Mouse (Mus musculus): ENCODE data around the gene Ube2v1. TPM values are rescaled to one million over a fixed set of nuclear protein-coding genes. Genes with fewer than 3 reads are reported as not detected.

The Ube2v1 gene
- polyA plus RNA-seq, 1 experiment from 2014 or later = 209 TPM

GRCm38 (mm10) chr2:167576121-167576620, 55.7 kb downstream of the Ube2v1 start:
- Histone ChIP-seq H3K79me2 (ENCODE audit: inconsistent target) (no peaks in the 10 kb centered on the region), H3K36me3 (ENCODE audit: inconsistent target) (no peaks in the 10 kb centered on the region), H3K27ac (no peak overlapping the region), H3K4me3 (ENCODE audit: inconsistent target) (no peak overlapping the region)
- WGBS (ENCODE audit: missing documents) = 96% methylated on average over 3 of the region's 8 CpGs

DNA sequence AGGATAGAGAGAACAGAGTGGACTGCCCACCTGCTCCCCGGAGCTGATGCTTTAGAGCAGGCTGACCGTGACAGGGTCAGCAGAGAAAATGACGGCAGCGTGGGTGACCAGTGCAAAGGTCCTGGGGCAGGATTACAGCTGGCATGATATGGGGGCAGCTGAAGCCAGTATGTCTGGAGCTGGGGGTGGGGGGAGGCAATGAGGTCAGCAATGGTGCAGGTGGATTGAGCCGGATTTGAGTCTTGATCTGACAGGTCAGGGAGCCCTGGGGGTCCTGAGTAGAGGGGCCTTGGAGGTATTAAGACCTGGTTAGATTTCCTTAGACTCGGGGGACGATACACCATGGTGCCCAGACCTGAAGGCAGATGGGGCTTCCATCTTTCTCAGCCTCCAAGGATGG, 56.3 kb downstream of the Ube2v1 start:
- 94% methylated on average over 7 of the region's 7 CpGs for WGBS (ENCODE audit: missing documents)
- Histone ChIP-seq H3K4me3 (ENCODE audit: inconsistent target) (no peak overlapping the region), H3K27ac (no peak overlapping the region), H3K36me3 (ENCODE audit: inconsistent target) (no peaks in the 10 kb centered on the region), H3K79me2 (ENCODE audit: inconsistent target) (no peaks in the 10 kb centered on the region)

GRCm38 (mm10) chr2:167574814-167575213, 57.1 kb downstream of the Ube2v1 start:
- Histone ChIP-seq H3K36me3 (ENCODE audit: inconsistent target) (no peaks in the 10 kb centered on the region), H3K79me2 (ENCODE audit: inconsistent target) (no peaks in the 10 kb centered on the region)
- WGBS (ENCODE audit: missing documents) = 59% methylated on average over 9 of the region's 9 CpGs

GRCm38 (mm10) chr2:167571442-167572220, 60.3 kb downstream of the Ube2v1 start:
- Histone ChIP-seq H3K4me3 (ENCODE audit: inconsistent target) (no peak overlapping the region), H3K79me2 (ENCODE audit: inconsistent target) (no peaks in the 10 kb centered on the region), H3K36me3 (ENCODE audit: inconsistent target) (no peaks in the 10 kb centered on the region), H3K27ac (no peak overlapping the region)
- WGBS (ENCODE audit: missing documents) = 90% methylated on average over 17 of the region's 18 CpGs

More at GRCm38 (mm10) chr2:167574814-167575213, 57.1 kb downstream of the Ube2v1 start:
- H3K4me3 ChIP-seq (ENCODE audit: inconsistent target) = no peak overlapping the region
- H3K27ac ChIP-seq = no peak overlapping the region

- no peak overlapping the region for H3K4me3 ChIP-seq (ENCODE audit: inconsistent target)
- WGBS (ENCODE audit: missing documents) = 88% methylated on average over 6 of the region's 6 CpGs
- H3K79me2 ChIP-seq (ENCODE audit: inconsistent target) = no peaks in the 10 kb centered on the region
- no peak overlapping the region for H3K27ac ChIP-seq
- no peaks in the 10 kb centered on the region for H3K36me3 ChIP-seq (ENCODE audit: inconsistent target)
These were observed 61.1 kb downstream of the Ube2v1 start for GRCm38 (mm10) chr2:167570815-167571214.

DNA sequence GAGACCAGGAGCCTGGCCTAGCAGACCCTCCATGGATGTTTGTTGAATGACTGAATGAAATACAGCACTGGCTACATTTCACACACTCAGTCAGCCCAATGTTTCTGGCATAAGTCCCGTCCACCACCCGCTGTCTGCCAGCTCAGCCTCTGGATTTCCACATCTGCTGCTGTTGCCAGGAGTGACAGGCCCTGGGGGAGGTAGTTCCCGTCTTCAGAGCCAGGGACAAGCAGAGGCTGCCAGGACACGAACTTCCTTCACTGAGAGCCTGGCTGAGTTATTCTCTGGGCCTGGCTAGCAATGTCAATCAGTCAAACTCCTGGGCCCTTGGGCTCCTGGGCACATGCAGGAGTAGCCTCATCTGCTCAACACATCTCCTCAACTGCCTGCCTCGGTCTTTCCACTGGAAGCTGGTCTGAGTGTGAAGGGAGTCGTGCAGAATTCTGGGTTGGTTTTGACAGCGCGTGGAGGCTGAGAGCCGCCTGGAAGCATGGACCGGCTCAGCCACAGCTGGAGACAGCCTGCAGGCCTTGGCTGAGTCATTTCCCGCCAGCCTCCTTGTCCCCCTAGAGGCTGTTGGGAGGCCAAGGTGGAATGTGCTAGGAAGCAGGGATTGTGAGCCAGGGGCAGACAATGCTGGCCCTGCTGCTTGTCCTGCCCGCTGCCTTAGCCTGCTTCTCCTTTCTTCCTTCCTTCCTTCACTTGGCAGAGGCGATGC, 61.8 kb downstream of the Ube2v1 start:
- Histone ChIP-seq H3K79me2 (ENCODE audit: inconsistent target) (no peaks in the 10 kb centered on the region), H3K4me3 (ENCODE audit: inconsistent target) (no peak overlapping the region), H3K27ac (no peak overlapping the region), H3K36me3 (ENCODE audit: inconsistent target) (no peaks in the 10 kb centered on the region)
- 68% methylated on average over 13 of the region's 13 CpGs for WGBS (ENCODE audit: missing documents)

DNA sequence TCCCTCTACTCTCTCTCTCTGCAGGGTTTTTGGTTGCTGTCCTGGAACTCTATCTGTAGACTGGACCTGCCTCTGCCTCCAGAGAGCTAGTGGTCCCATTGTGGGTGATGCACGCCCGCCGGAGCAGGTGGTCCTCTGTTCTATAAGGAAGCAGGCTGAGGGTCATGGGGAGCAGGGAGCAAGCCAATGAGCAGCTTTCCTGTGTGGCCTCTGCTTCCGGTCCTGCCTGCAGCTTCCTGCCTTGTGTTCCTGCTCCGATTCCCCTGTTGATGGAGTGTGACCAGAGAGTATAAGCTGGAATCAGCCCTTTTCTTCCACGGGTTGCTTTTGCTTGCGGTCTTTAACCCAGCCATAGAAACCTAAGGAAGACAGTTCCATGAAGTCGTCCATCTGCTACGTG, 63.8 kb downstream of the Ube2v1 start:
- Histone ChIP-seq H3K4me3 (ENCODE audit: inconsistent target) (no peak overlapping the region), H3K79me2 (ENCODE audit: inconsistent target) (no peaks in the 10 kb centered on the region), H3K36me3 (ENCODE audit: inconsistent target) (no peaks in the 10 kb centered on the region), H3K27ac (no peak overlapping the region)
- 90% methylated on average over 9 of the region's 9 CpGs for WGBS (ENCODE audit: missing documents)

- 64% methylated on average over 16 of the region's 19 CpGs for WGBS (ENCODE audit: missing documents)
- Histone ChIP-seq H3K27ac (no peak overlapping the region), H3K79me2 (ENCODE audit: inconsistent target) (no peaks in the 10 kb centered on the region), H3K4me3 (ENCODE audit: inconsistent target) (no peak overlapping the region), H3K36me3 (ENCODE audit: inconsistent target) (no peaks in the 10 kb centered on the region)
These were observed 66.2 kb downstream of the Ube2v1 start for GRCm38 (mm10) chr2:167565682-167566081.

DNA sequence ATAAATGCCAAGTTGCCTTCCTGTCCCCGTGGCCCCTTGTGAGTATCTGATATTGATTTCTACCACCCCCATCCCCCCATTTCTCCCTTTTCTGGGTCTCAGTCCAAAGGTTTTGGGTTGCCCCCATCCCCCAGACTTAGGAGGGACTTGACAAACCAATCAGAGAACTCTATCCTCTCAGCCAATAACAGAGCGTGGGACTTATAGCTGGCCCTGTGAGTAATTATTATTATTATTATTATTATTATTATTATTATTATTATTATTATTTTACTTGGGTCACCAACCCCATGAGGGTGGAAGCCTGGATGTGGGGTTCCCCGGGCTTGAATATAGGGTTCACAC, 66.6 kb downstream of the Ube2v1 start:
- no peaks in the 10 kb centered on the region for H3K36me3 ChIP-seq (ENCODE audit: inconsistent target)
- H3K79me2 ChIP-seq (ENCODE audit: inconsistent target) = no peaks in the 10 kb centered on the region
- WGBS (ENCODE audit: missing documents) = 97% methylated on average over 3 of the region's 3 CpGs
- H3K27ac ChIP-seq = no peak overlapping the region
- no peak overlapping the region for H3K4me3 ChIP-seq (ENCODE audit: inconsistent target)

GRCm38 (mm10) chr2:167564551-167565311, 67.2 kb downstream of the Ube2v1 start:
- H3K27ac ChIP-seq = no peak overlapping the region
- no peaks in the 10 kb centered on the region for H3K79me2 ChIP-seq (ENCODE audit: inconsistent target)
- WGBS (ENCODE audit: missing documents) = 92% methylated on average over 8 of the region's 13 CpGs
- H3K36me3 ChIP-seq (ENCODE audit: inconsistent target) = no peaks in the 10 kb centered on the region
- H3K4me3 ChIP-seq (ENCODE audit: inconsistent target) = no peak overlapping the region

DNA sequence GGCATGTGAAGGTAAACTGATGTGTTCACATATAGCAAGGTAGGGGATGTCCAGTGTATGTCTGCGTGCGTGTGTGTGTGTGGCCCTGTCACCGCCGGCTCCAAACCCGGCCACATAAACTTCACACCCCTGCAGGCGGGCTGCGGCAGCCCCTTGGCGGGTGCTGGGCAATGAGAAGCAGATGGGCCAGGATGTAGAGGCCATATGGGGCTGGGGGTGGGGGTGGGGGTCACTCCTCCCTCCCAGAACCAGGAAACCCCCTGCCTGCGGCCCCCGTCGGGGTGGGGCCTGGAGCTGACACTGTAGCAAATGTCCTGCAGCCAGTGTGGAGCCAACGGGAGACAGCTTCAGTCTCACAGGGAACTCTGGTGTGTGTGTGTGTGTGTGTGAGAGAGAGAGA, 68.2 kb downstream of the Ube2v1 start:
- Histone ChIP-seq H3K27ac (no peak overlapping the region), H3K79me2 (ENCODE audit: inconsistent target) (no peaks in the 10 kb centered on the region), H3K4me3 (ENCODE audit: inconsistent target) (no peak overlapping the region), H3K36me3 (ENCODE audit: inconsistent target) (no peaks in the 10 kb centered on the region)
- WGBS (ENCODE audit: missing documents) = 80% methylated on average over 10 of the region's 12 CpGs

- Histone ChIP-seq H3K36me3 (ENCODE audit: inconsistent target) (no peaks in the 10 kb centered on the region), H3K79me2 (ENCODE audit: inconsistent target) (no peaks in the 10 kb centered on the region), H3K27ac (no peak overlapping the region), H3K4me3 (ENCODE audit: inconsistent target) (no peak overlapping the region)
- 84% methylated on average over 5 of the region's 5 CpGs for WGBS (ENCODE audit: missing documents)
These were observed 68.9 kb downstream of the Ube2v1 start for GRCm38 (mm10) chr2:167563035-167563434.

GRCm38 (mm10) chr2:167562101-167562500, 69.8 kb downstream of the Ube2v1 start:
- Histone ChIP-seq H3K79me2 (ENCODE audit: inconsistent target) (no peaks in the 10 kb centered on the region), H3K36me3 (ENCODE audit: inconsistent target) (no peaks in the 10 kb centered on the region), H3K27ac (no peak overlapping the region), H3K4me3 (ENCODE audit: inconsistent target) (no peak overlapping the region)
- WGBS (ENCODE audit: missing documents) = 17% methylated on average over 8 of the region's 8 CpGs

GRCm38 (mm10) chr2:167559413-167559812, 72.5 kb downstream of the Ube2v1 start:
- no peak overlapping the region for H3K27ac ChIP-seq
- no peaks in the 10 kb centered on the region for H3K79me2 ChIP-seq (ENCODE audit: inconsistent target)
- H3K4me3 ChIP-seq (ENCODE audit: inconsistent target) = no peak overlapping the region
- 24% methylated on average over 27 of the region's 27 CpGs for WGBS (ENCODE audit: missing documents)
- H3K36me3 ChIP-seq (ENCODE audit: inconsistent target) = no peaks in the 10 kb centered on the region
